Mouse (Mus musculus): ENCODE measurements at regions not wholly inside any gene's neighbourhood (a gene's known extent, or its start where the extent isn't known, plus 50 kb on each side); places are given as distances from the start of the nearest gene placed in this dataset.

DNA sequence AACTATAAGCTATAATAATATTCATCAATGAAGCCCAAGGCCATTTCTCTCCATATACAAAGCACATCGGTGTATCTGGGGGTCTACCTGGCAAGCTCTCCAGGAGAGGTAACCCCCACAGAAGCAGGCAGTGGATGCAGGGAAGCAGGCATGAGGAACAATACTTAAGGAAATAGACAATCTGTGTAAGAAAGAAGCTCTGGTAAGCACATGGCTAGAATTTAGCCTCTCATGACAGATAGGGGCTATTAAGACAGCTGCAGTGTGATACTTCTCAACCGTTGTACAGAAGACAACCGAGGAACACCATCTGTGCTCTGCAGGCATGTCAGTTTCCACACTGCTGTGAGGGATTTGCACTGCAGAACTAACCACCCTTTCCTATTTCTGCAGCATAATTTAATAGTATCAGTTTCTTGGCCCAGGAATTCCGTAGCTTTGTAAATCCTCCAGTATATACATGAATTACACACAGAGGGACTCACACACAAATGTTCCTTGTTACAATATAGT, 108.1 kb upstream of the Lpar1 start:
- peak; percentile 22 for DNase-seq (ENCODE audit: low spot score)

DNA sequence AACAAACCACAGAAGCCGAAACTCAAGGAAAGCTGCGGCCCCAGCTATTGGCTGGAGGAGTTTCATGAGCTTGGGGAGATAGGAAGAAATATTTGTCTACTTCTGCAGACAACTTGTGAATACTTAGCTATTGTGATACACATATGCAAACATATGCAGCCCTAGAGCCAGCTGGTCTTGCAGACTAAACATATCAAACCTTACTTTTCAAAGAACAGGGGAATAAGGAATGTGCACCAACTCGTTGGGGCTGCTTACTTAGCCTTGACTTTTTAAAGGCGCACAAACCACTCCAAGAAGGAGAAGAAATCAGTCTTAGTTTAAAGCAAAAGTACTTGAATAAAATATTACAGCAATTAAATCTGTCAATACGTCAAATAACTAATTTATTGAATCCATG, 106.8 kb upstream of the Lpar1 start:
- DNase-seq (ENCODE audit: low spot score) = no peak

DNA sequence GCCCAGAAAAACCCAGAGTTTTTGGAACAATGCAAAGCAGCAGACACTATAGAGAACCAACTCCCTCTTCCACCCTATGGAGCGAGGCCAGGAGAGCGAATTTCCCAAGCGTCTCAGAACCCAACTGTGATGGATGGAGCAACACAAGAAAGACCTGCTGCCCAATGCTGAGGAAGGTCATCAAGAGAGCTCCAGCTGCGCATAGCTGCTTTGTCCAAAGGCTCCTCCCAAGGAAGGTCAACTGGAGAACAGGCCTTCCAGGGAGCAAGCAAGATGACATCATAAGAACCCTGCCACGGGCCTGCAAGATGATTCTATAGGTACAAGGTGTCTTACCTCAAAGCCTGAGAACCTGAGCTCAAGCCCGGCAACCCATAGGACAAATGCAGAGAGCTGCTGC, 104.5 kb upstream of the Lpar1 start:
- no peak for DNase-seq (ENCODE audit: low spot score)

DNA sequence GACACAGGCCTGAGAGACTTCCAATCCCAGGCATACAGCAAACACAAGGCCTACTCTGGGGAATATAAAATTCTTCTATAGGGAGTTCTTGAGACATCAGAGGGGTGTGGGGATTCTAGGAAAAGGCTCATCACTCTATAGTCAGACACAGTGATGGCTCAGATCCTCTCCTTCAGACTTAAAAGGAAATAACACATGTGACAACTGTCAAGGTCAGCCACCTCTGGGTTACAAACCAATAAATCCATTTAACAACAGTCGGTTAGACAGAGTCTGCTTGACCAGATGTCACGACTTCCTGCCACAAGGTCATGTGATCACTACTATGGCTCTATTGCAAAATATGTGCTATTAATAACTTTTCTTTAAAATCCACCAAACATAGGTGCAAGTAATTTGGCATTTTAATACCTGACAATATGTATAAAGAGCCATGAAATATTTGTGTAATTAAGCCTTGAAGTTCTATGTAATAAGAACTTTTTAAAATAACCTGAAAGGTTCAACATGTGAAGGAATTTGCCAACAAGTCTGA, 94.1 kb upstream of the Lpar1 start:
- no peak for DNase-seq (ENCODE audit: low spot score)

DNA sequence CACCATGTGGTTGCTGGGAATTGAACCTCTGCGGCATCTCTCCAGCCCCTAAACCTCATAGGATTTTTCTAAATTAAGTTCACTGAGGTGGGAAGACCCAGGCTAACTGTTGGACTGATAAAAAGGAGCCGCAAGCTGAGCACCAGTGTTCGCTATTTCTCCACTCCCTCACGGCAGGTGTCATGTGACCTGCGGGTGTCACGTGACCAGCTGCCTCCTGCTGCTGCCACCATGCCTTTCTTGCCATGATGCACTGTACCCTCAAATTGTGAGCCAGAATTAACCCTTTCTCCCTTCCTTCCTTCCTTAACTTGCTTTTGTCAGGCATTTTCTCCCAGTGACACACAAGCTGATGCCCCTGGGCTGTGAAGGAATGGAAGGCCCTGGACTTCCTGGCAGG, 93.1 kb upstream of the Lpar1 start:
- no peak for DNase-seq (ENCODE audit: low spot score)

DNA sequence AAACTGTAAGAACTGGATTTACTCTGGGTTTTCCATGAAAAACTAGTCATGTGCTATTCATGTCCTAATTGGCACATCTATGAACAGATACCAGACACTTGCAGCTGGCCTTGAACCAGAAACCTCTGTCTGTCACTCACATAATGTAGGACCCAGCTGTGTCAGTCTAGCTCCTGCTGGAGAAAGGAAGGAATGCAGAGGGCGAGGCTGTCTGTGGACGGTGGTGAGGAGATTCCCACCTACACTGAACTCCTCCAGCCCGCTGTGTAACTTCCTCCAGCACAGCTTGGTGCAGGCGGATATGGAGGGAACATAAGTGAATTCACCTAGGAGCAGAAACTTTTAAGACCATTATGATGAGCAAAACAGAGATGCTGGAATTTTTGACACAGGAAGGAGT, 89.7 kb upstream of the Lpar1 start:
- no peak for DNase-seq (ENCODE audit: low spot score)

DNA sequence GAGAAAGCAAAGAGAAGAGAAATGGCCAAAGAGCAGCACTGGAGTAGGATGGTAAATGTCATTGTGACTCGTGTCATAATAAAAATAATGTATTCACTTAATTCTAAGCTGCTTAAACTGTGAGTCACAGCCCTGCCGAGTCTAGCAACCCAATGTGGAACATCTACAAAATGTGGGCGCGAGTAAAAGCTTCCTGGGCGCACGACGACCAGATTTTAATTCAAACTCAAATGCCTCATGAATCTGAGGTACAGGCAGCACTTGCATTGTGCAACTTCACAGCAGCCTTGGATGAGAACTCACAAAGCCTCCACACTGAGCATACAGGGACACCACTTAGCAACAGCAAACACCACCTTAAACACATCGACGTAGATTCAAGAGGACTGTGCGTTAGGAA, 88.5 kb upstream of the Lpar1 start:
- no peak for DNase-seq (ENCODE audit: low spot score)

DNA sequence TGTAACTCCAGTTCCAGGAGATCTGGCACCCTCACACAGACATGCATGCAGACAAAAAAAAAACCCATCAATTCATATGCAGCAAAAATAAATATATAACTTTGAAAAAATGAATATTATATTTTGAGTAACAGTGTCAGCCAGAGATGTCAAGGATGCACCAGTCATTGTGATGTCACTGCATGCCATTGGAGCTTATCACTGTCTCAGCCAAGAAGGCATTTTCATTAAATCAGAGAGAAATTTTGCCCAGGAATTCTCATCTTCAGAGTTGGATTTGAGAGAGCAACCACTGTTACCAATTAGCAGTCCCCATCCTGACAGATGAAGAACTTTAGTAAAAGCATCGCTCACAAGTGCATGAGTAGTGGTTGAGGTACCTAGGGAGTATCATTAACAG, 79.0 kb upstream of the Lpar1 start:
- no peak for DNase-seq (ENCODE audit: low spot score)

DNA sequence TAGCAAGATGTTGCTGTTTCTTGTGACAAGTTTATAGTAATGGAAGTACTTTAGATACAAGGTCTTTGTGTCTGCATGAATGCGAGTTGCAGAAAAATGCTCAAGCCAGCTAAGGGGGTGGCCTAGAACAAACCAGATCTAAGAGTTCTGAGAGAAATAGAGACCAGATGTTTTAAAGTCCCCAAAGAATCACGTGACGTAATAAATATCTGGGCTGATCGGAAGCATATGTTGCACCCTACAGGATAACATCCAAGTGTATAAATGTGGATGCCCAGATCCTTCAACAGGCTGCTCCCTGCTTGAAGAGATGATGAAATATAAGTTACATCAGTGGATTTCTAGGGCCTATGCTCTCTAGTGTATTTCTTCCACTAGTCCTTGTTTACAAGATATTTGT, 77.7 kb upstream of the Lpar1 start:
- no peak for DNase-seq (ENCODE audit: low spot score)

DNA sequence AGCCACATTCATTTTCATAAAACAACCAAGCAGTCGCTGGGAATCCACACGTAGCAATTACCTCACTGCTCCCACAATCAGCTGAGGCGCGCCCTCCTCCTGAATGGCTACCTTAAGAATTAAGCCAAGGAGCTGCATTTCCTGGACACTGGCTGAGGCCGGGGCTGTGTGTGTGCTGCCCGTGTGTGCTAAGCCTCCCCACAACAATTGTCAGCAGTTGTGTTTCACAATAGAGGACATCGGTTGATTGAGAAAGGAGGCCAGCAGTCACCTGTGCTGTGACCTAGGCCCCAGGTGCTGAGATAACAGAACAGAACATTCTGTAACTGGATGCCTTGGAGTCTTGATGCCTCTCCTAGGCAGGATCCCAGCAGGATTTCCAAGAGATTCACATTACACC, 73.3 kb upstream of the Lpar1 start:
- DNase-seq (ENCODE audit: low spot score) = no peak

DNA sequence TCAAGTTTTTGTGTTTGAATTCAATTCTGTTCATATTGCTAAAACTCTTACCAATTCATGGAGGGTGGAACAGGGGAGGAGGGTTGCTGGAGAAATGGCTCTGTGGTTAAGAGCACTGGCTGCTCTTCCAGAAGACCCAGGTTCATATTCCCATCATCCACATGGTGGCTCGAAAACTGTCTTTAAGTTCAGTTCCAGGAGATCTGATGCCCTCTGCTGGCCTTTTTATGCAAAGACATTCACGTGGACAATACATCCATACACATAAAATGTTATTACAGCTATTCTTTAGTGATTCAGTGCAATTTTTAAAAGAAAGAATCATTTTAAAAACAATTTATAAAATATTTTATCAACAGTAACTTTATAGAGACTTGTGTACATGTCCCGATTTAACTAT, 70.4 kb upstream of the Lpar1 start:
- DNase-seq (ENCODE audit: low spot score) = no peak

DNA sequence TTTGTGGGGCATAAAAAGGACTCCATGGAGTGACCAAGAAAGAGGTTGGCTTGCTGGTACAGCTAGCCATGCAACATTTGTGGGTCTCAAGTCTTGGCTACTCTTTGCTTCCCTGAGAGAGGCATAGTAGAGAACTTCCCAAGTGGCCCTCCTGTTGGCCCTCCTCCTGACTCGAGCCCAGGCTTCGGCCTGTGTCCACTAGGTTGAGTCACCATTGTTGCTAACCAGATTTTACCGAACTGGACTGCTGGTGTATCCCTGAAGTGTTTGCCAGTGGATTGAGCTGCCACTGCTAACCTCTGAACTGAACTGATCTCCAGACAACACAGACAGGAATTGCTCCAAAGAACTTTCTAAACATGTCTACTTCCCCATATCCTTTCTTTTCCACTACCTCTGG, 66.9 kb upstream of the Lpar1 start:
- DNase-seq (ENCODE audit: low spot score) = no peak

DNA sequence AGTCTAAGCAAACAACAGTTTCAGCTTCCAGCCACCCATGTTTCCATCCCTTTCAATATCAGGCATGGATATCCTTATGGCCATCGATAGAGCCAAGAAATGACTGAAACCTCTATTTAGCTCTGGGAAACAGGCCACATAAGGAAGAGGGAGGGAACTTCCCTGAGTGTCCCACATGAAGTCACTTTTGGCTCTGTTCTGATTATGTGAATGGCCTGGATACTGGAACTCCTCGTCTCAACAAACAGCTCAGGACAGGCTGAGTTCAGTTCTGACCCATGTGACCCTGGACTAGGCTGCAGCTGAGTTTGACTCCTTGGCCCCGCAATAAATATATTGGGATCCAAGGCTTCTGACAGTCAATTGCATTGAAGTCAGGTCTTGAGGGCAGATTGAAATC, 63.6 kb upstream of the Lpar1 start:
- no peak for DNase-seq (ENCODE audit: low spot score)

DNA sequence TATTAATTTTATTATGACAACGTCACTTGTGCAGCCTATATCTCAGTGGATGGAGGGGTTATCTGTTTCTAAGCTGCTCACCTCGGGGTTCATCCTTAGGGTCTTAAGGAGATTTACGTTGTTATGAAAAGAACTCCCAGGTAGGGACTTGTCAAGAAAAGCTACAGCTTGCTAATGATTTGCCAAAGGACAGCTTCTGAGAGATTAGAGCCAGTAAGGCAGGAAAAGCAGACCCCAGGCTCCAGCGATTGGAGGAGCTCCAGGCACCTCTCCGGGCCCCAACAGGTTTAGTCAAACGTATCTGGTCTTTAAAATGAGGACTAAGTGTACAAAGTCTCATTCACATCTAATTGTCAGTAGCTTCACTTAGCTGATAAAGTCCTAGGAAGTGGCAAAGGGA, 59.8 kb upstream of the Lpar1 start:
- DNase-seq (ENCODE audit: low spot score) = no peak

DNA sequence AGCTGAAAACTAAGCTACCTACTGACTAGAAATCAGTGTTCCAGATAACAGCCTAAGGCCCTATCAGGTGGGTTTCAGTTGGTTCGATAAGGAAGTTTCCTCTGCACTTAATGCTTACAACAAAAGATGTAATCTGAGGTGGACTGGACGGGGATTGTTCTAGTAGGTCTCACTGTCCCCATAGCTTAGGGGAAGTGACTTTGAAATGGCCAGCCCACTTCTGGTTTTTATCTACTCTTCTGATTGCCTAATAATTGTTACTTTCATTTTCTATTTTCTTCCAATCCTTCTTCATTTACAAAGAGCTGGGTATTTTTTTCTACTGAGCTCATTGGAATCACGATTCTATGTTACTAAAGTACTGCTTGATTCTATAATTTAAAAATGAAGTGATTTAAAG, 59.3 kb upstream of the Lpar1 start:
- DNase-seq (ENCODE audit: low spot score) = no peak

DNA sequence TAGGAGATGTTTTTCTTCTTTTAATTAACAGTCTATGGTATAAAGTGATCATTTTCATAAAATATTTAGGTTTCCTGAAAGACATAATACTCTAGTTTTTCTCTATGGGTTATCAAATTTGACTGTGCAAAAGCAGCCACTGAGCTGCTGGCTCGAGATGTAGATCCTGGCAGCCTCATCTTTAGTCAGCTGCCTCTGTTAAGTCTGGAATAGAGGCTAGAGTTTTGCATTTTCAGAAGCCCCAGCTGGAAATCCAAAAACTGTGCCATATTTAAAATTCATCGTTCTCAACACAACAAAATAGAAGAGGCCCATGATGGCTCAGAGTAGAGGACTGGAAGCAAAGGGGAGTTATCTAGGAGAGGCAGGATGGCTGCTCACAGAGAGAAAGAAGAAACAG, 53.8 kb upstream of the Lpar1 start:
- no peak for DNase-seq (ENCODE audit: low spot score)

DNA sequence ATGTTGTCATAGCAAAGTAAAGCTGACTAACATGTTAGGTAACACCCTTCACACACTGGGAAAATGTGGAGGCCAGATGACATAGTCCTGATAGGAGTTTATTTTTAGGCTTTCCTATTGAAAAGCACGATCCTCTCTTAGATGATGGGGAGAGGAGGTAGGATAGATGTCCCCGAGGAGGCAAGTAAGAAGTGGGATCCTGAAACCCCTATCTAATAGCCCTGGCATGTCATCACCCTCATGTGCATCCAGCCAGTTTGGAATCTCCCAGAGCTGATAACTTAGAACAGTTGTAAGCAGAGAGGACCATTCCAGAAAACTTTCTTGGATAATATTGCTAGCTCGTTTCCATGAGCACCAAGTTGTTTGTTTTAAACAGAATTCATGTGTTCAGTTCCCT, 52.2 kb upstream of the Lpar1 start:
- DNase-seq (ENCODE audit: low spot score) = no peak
